Mouse (Mus musculus): ENCODE measurements around the gene Olfr592.

- no peak for TF ChIP-seq EP300 (IDR thresholded peaks at IDR 0.05)
- TF ChIP-seq CTCF (IDR thresholded peaks at IDR 0.05), result no peak
Observed at GRCm38 (mm10) chr7:103178240-103178639, 6.4 kb upstream of the Olfr592 start, which contains the start of gene Olfr591.
